Mouse (Mus musculus) lung, postnatal 0 days (tissue): ENCODE data around the gene Ppbp.

ENCODE experiments used
- CTCF ChIP-seq: IDR thresholded peaks from 2 replicates; pipeline ENCODE4 v1.5.1; 2016; ENCODE audit warnings: antibody characterized with exemption, mild to moderate bottlenecking
- EP300 ChIP-seq: IDR thresholded peaks from 2 replicates; pipeline ENCODE4 v1.6.1; 2016; ENCODE audit warnings: antibody characterized with exemption, mild to moderate bottlenecking, control low read depth

- TF ChIP-seq CTCF (no peak), EP300 (no peak)
These were observed 7.5 kb upstream of the Ppbp start for GRCm38 (mm10) chr5:90760844-90761243.
